In the genomic region with DNA sequence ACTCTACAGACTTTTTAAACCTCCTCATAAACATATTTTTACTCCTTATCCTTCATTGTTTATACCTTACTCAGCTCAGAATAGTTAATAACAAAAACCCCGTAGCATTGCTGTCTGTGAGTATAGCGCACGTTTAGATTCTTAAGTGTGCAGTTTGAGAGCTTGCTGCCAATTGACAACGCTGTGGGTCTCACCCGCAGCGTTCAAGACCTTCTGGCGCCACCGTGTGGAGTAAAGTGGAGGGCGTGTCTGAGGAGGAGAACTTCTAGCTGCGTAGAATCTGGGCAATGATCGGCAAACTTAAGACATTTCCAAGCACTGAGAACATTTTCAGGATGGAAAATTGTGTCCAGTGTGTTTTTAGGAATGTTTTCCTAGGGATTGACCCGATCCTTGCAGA, we compare ENCODE assay signal across 8 mouse cellular contexts.
DNase-seq lines count a peak whose midpoint lies in the region; ATAC-seq and TF ChIP-seq lines count a peak whose summit lies in the region.

No protein-coding gene starts in this region.

- peak; percentile 95 for DNase-seq in NIH3T3 (ENCODE audit: low read depth)
- DNase-seq in cerebellum, adult 11 months = peak; percentile 63
- peak; percentile 92 for DNase-seq in forebrain, postnatal 0 days
- peak; percentile 37 for DNase-seq in hindlimb bud, embryonic 11.5 days (ENCODE audit: extremely low spot score, low read depth, low spot score)
- DNase-seq in left cerebral cortex, adult 2 months (ENCODE audit: extremely low spot score in 1 of 2, low spot score in 2 of 2) = peak; percentile 81 to 86
- DNase-seq in midbrain, embryonic 11.5 days (ENCODE audit: low spot score, missing footprints) = peak; percentile 98
- peak; percentile 93 for DNase-seq in right cerebral cortex, postnatal 4 days
- peak; percentile 65 to 90 for DNase-seq in urinary bladder, postnatal 4 days (ENCODE audit: low spot score in 2 of 2)

- no peak overlapping the region for H3K9ac ChIP-seq in forebrain, postnatal 0 days
- no peak overlapping the region for H3K9ac ChIP-seq in midbrain, embryonic 11.5 days (ENCODE audit: low read length)

- H3K4me2 ChIP-seq in forebrain, postnatal 0 days (ENCODE audit: low read depth) = no peak overlapping the region
- H3K4me2 ChIP-seq in midbrain, embryonic 11.5 days = no peak overlapping the region

- no peak overlapping the region for H3K27ac ChIP-seq in forebrain, postnatal 0 days (ENCODE audit: low read depth, low read length)
- no peak overlapping the region for H3K27ac ChIP-seq in left cerebral cortex, adult 2 months
- no peak overlapping the region for H3K27ac ChIP-seq in midbrain, embryonic 11.5 days (ENCODE audit: low read depth, low read length)

- peak; percentile 93 for TF ChIP-seq CTCF in forebrain, postnatal 0 days (IDR thresholded peaks at IDR 0.05; ENCODE audit: low read depth)
- peak; percentile 89 for TF ChIP-seq CTCF in left cerebral cortex, adult 2 months (IDR thresholded peaks at IDR 0.05)

- 7% methylated on average over 12 of the region's 12 CpGs for WGBS in forebrain, postnatal 0 days
- 13% methylated on average over 12 of the region's 12 CpGs for WGBS in midbrain, embryonic 11.5 days

- H3K9me3 ChIP-seq in forebrain, postnatal 0 days (ENCODE audit: low read length) = no peaks in the 10 kb centered on the region
- no peaks in the 10 kb centered on the region for H3K9me3 ChIP-seq in midbrain, embryonic 11.5 days (ENCODE audit: control insufficient read depth, low read length)

- H3K27me3 ChIP-seq in forebrain, postnatal 0 days (ENCODE audit: insufficient read depth, low read length) = no peaks in the 10 kb centered on the region
- no peaks in the 10 kb centered on the region for H3K27me3 ChIP-seq in midbrain, embryonic 11.5 days (ENCODE audit: control insufficient read depth, insufficient read depth, low read length)

- no peak overlapping the region for H3K4me3 ChIP-seq in forebrain, postnatal 0 days (ENCODE audit: low read depth, low read length)
- no peak overlapping the region for H3K4me3 ChIP-seq in left cerebral cortex, adult 2 months
- H3K4me3 ChIP-seq in midbrain, embryonic 11.5 days (ENCODE audit: low read depth, low read length) = no peak overlapping the region

- peak; percentile 95 for ATAC-seq in forebrain, postnatal 0 days
- peak; percentile 73 for ATAC-seq in midbrain, embryonic 11.5 days (ENCODE audit: low FRiP score)

- intact Hi-C loops in left cerebral cortex, adult 2 months (cut with DNase I) = loop anchor here (1.0 to 10.0 kb wide), 5 partner anchors 62 to 570 kb away; partner anchors contain the start of genes Prkacb and Ttll7

- no peaks in the 10 kb centered on the region for H3K4me1 ChIP-seq in forebrain, postnatal 0 days (ENCODE audit: insufficient read depth)
- no peaks in the 10 kb centered on the region for H3K4me1 ChIP-seq in midbrain, embryonic 11.5 days (ENCODE audit: control insufficient read depth, insufficient read depth, low read length)

- H3K36me3 ChIP-seq in forebrain, postnatal 0 days (ENCODE audit: insufficient read depth) = peaks cover 13% of the 10 kb centered on the region
- no peaks in the 10 kb centered on the region for H3K36me3 ChIP-seq in midbrain, embryonic 11.5 days (ENCODE audit: control insufficient read depth, insufficient read depth, low read length)

Comparison
In these comparisons a context has a peak if more than half of its experiments do, and no peak if none do; other contexts are left out.
1. DNase-seq: peak in every context shown above with its lines; median percentile 98 in midbrain, embryonic 11.5 days; 95 in NIH3T3; 93 in right cerebral cortex, postnatal 4 days; 92 in forebrain, postnatal 0 days; 84 in left cerebral cortex, adult 2 months; 78 in urinary bladder, postnatal 4 days; 63 in cerebellum, adult 11 months; 37 in hindlimb bud, embryonic 11.5 days.